Mouse (Mus musculus): ENCODE measurements at regions not wholly inside any gene's neighbourhood (a gene's known extent, or its start where the extent isn't known, plus 50 kb on each side); places are given as distances from the start of the nearest gene placed in this dataset.

- Histone ChIP-seq H3K36me3 (no peaks in the 10 kb centered on the region), H3K4me2 (no peak overlapping the region), H3K9me3 (no peaks in the 10 kb centered on the region), H3K27me3 (replicated peaks) (no peaks in the 10 kb centered on the region), H3K4me3 (replicated peaks) (no peak overlapping the region), H3K27ac (no peak overlapping the region), H3K4me1 (no peaks in the 10 kb centered on the region), H3K9ac (no peak overlapping the region)
- 87% methylated on average over 4 of the region's 4 CpGs for WGBS
- no peak for ATAC-seq (ENCODE audit: insufficient read depth, low FRiP score, low read depth)
Observed at GRCm38 (mm10) chr12:26059090-26059489, 356.0 kb downstream of the Rnf144a start.

- WGBS: 83% methylated on average over 9 of the region's 9 CpGs
Observed at GRCm38 (mm10) chr12:26057491-26058054, 357.5 kb downstream of the Rnf144a start.

DNA sequence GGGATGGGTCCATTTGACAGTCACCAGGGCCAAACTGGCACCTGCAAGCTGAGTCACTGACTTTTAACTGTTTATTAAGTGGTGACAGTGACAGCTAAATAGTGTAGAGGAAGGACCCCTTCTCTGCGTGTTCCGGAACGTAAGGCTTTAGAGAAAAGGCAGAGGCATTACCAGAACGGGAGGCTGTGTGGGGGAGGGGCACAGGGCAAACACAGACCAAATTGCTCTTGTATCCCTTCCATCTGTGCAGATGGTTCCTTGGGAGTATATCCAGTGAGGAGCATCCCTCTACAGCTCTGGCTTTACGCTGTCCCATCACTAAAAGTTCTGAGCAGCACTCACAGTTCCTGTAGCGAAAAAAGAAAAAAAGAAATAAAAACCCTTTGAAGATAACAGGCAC is 368.1 kb downstream of the Rnf144a start:
- H3K4me1 ChIP-seq: no peaks in the 10 kb centered on the region
- no peak overlapping the region for H3K27ac ChIP-seq
- no peaks in the 10 kb centered on the region for H3K9me3 ChIP-seq
- no peak overlapping the region for H3K9ac ChIP-seq
- no peak overlapping the region for H3K4me3 ChIP-seq (replicated peaks)
- 76% methylated on average over 6 of the region's 6 CpGs for WGBS
- H3K4me2 ChIP-seq: no peak overlapping the region
- no peaks in the 10 kb centered on the region for H3K36me3 ChIP-seq
- H3K27me3 ChIP-seq (replicated peaks): no peaks in the 10 kb centered on the region
- ATAC-seq (ENCODE audit: insufficient read depth, low FRiP score, low read depth): no peak

More at GRCm38 (mm10) chr12:26057491-26058054, 357.5 kb downstream of the Rnf144a start:
- H3K36me3 ChIP-seq: no peaks in the 10 kb centered on the region
- no peak overlapping the region for H3K4me2 ChIP-seq
- H3K27ac ChIP-seq: no peak overlapping the region
- H3K4me1 ChIP-seq: no peaks in the 10 kb centered on the region
- no peak overlapping the region for H3K4me3 ChIP-seq (replicated peaks)
- no peak overlapping the region for H3K9ac ChIP-seq
- no peaks in the 10 kb centered on the region for H3K9me3 ChIP-seq
- ATAC-seq (ENCODE audit: insufficient read depth, low FRiP score, low read depth): no peak
- H3K27me3 ChIP-seq (replicated peaks): no peaks in the 10 kb centered on the region

DNA sequence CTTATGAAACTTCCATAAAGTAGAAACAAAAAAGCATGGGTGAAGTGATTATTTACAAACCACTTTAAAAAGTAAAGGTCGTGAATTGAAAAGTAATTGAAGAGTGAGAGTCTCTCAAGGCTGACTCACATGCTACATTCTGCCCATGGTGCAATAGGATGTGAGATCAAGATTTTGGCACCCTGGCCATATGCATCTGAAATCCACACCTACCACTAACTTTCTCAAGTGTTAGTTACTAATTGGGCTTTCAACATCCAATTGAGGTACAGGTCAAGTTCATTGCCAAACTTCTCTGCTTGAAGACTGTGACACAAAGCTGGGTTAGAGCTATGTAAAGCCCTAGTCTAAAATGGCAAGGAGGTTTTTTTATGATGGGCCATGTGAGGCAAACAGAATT is 369.7 kb downstream of the Rnf144a start:
- Histone ChIP-seq H3K9me3 (no peaks in the 10 kb centered on the region), H3K36me3 (no peaks in the 10 kb centered on the region), H3K27me3 (replicated peaks) (no peaks in the 10 kb centered on the region), H3K4me1 (no peaks in the 10 kb centered on the region), H3K27ac (no peak overlapping the region), H3K4me3 (replicated peaks) (no peak overlapping the region), H3K4me2 (no peak overlapping the region), H3K9ac (no peak overlapping the region)
- 77% methylated on average over 1 of the region's 1 CpGs for WGBS
- ATAC-seq (ENCODE audit: insufficient read depth, low FRiP score, low read depth): no peak

DNA sequence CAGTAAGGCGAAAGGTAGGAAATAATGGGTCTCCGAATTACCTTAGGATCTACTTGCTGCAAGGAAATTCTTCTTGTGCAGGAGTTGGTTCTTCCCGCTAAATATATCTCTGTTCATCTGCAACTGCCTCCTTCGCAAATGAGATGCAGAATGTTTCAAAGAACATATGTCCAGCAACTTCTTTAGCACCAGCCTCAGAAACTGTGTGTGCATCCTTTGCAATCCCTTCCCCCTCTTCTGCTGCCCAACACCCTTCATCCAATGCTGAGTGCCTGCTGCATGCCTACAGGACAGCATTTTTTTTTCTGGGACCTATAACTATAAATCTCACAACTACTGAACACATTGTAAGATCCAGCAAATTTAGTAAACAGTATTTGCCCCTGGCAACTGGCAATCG is 402.1 kb downstream of the Rnf144a start:
- H3K4me1 ChIP-seq: no peaks in the 10 kb centered on the region
- H3K27me3 ChIP-seq (replicated peaks): no peaks in the 10 kb centered on the region
- H3K36me3 ChIP-seq: no peaks in the 10 kb centered on the region
- H3K9me3 ChIP-seq: no peaks in the 10 kb centered on the region
- H3K9ac ChIP-seq: no peak overlapping the region
- H3K4me2 ChIP-seq: no peak overlapping the region
- ATAC-seq (ENCODE audit: insufficient read depth, low FRiP score, low read depth): no peak
- H3K27ac ChIP-seq: no peak overlapping the region
- WGBS: 82% methylated on average over 5 of the region's 5 CpGs
- no peak overlapping the region for H3K4me3 ChIP-seq (replicated peaks)

GRCm38 (mm10) chr12:25994063-25994462 is 421.0 kb downstream of the Rnf144a start:
- H3K27me3 ChIP-seq (replicated peaks): no peaks in the 10 kb centered on the region
- H3K4me3 ChIP-seq (replicated peaks): no peak overlapping the region
- H3K9me3 ChIP-seq: no peaks in the 10 kb centered on the region
- no peak overlapping the region for H3K9ac ChIP-seq
- H3K27ac ChIP-seq: no peak overlapping the region
- ATAC-seq (ENCODE audit: insufficient read depth, low FRiP score, low read depth): no peak
- H3K36me3 ChIP-seq: no peaks in the 10 kb centered on the region
- no peak overlapping the region for H3K4me2 ChIP-seq
- no peaks in the 10 kb centered on the region for H3K4me1 ChIP-seq
- WGBS: 77% methylated on average over 4 of the region's 4 CpGs

DNA sequence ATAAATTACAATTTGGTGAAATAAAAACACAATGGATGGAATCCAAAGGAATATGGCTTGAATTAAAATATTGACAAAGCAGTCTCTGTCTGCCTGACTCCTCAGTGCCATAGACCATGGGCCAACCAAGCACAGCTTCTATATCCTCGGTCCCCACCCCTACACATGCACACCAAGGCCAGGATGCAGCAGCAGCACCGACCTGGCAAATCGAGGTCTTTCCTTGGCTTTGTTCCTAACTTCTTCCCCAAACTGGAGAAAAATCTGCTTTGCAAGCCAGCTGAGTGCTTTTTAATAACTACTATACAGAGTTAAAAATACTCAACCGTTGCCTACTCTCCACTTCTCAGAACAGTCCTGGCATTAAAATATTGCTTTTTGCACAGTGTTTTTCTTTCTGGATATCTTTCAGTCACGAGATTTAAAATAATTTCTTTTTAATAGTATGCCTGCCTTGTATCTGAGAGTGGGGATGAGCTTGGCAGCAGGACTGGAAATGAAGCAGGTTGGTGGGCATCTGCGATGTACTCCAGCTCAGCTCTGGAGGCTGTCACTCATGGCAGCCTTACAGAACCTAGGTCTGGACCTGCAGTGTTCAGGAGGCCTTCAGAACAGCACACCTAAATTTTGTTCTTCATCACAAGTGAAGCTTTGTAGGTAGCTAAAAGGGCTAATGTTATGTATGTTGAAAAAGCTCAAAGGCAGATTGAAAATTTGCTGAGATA is 423.1 kb downstream of the Rnf144a start:
- no peak overlapping the region for H3K27ac ChIP-seq
- no peak overlapping the region for H3K4me3 ChIP-seq (replicated peaks)
- no peaks in the 10 kb centered on the region for H3K36me3 ChIP-seq
- H3K9ac ChIP-seq: no peak overlapping the region
- WGBS: 62% methylated on average over 6 of the region's 6 CpGs
- ATAC-seq (ENCODE audit: insufficient read depth, low FRiP score, low read depth): no peak
- H3K9me3 ChIP-seq: no peaks in the 10 kb centered on the region
- no peaks in the 10 kb centered on the region for H3K27me3 ChIP-seq (replicated peaks)
- H3K4me2 ChIP-seq: no peak overlapping the region
- H3K4me1 ChIP-seq: no peaks in the 10 kb centered on the region

- H3K4me3 ChIP-seq (replicated peaks): no peak overlapping the region
- no peaks in the 10 kb centered on the region for H3K27me3 ChIP-seq (replicated peaks)
- H3K27ac ChIP-seq: no peak overlapping the region
- no peaks in the 10 kb centered on the region for H3K9me3 ChIP-seq
- H3K9ac ChIP-seq: no peak overlapping the region
- 85% methylated on average over 4 of the region's 4 CpGs for WGBS
- no peak overlapping the region for H3K4me2 ChIP-seq
- H3K36me3 ChIP-seq: no peaks in the 10 kb centered on the region
- no peak for ATAC-seq (ENCODE audit: insufficient read depth, low FRiP score, low read depth)
- H3K4me1 ChIP-seq: no peaks in the 10 kb centered on the region
Observed at GRCm38 (mm10) chr12:25982545-25982944, 432.5 kb downstream of the Rnf144a start.

- H3K27me3 ChIP-seq (replicated peaks): no peaks in the 10 kb centered on the region
- H3K36me3 ChIP-seq: no peaks in the 10 kb centered on the region
- no peak overlapping the region for H3K4me3 ChIP-seq (replicated peaks)
- WGBS: 84% methylated on average over 5 of the region's 5 CpGs
- no peak overlapping the region for H3K9ac ChIP-seq
- H3K27ac ChIP-seq: no peak overlapping the region
- H3K4me2 ChIP-seq: no peak overlapping the region
- no peak for ATAC-seq (ENCODE audit: insufficient read depth, low FRiP score, low read depth)
- H3K4me1 ChIP-seq: no peaks in the 10 kb centered on the region
- H3K9me3 ChIP-seq: no peaks in the 10 kb centered on the region
Observed at GRCm38 (mm10) chr12:25978335-25978734, 436.7 kb downstream of the Rnf144a start.

DNA sequence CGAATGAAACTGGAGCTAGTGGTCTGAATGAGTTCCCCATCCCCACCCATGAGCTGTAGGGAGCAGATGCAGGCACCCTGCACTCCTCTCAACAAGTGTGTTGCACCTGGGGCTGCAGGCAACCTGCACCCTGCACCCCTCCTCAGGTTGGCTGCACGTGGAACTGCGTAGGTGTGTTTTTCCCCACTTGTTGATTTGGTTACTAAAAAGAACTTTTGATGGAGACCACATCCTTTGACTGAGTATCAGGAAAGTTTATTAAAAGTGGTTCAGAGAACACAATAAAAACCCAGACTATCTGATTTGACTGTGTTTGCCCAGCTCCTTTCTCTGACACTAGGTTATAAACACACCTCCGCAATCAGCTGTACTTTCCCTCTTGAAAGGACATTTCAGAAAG is 456.5 kb downstream of the Rnf144a start:
- Histone ChIP-seq H3K9me3 (no peaks in the 10 kb centered on the region), H3K4me3 (replicated peaks) (no peak overlapping the region), H3K4me2 (no peak overlapping the region), H3K27ac (no peak overlapping the region), H3K4me1 (no peaks in the 10 kb centered on the region), H3K27me3 (replicated peaks) (no peaks in the 10 kb centered on the region), H3K9ac (no peak overlapping the region), H3K36me3 (no peaks in the 10 kb centered on the region)
- ATAC-seq (ENCODE audit: insufficient read depth, low FRiP score, low read depth): no peak
- 73% methylated on average over 4 of the region's 4 CpGs for WGBS

GRCm38 (mm10) chr12:25957547-25957946 is 457.5 kb downstream of the Rnf144a start:
- no peaks in the 10 kb centered on the region for H3K4me1 ChIP-seq
- no peaks in the 10 kb centered on the region for H3K9me3 ChIP-seq
- 79% methylated on average over 1 of the region's 1 CpGs for WGBS
- H3K27ac ChIP-seq: no peak overlapping the region
- H3K4me3 ChIP-seq (replicated peaks): no peak overlapping the region
- no peak overlapping the region for H3K4me2 ChIP-seq
- no peaks in the 10 kb centered on the region for H3K36me3 ChIP-seq
- no peak overlapping the region for H3K9ac ChIP-seq
- ATAC-seq (ENCODE audit: insufficient read depth, low FRiP score, low read depth): no peak; the same call in 1 of the 2 replicates
- no peaks in the 10 kb centered on the region for H3K27me3 ChIP-seq (replicated peaks)

- Histone ChIP-seq H3K27ac (no peak overlapping the region), H3K36me3 (no peaks in the 10 kb centered on the region), H3K9ac (no peak overlapping the region), H3K9me3 (no peaks in the 10 kb centered on the region), H3K4me1 (no peaks in the 10 kb centered on the region), H3K4me2 (no peak overlapping the region), H3K27me3 (replicated peaks) (no peaks in the 10 kb centered on the region), H3K4me3 (replicated peaks) (no peak overlapping the region)
- 78% methylated on average over 7 of the region's 7 CpGs for WGBS
- ATAC-seq (ENCODE audit: insufficient read depth, low FRiP score, low read depth): no peak
Observed at GRCm38 (mm10) chr12:25947107-25947506, 467.9 kb downstream of the Rnf144a start.
